Mouse (Mus musculus) gastrocnemius, postnatal 14 days (tissue): ENCODE results near the gene Olfr148. TPM values are rescaled to one million over a fixed set of nuclear protein-coding genes. Genes with fewer than 3 reads are reported as not detected.

Experiments
- DNase-seq: peaks from one replicate; pipeline ENCODE4 v3.0.0; 2021; ENCODE audit warnings: mixed read lengths
- intact Hi-C: fragments of 180-260 bp; cut with DNase I; formaldehyde crosslinking; loops from one replicate; pipeline ENCODE4 v1.15.1; 2025; ENCODE audit warnings: low total_unique reads
- long read RNA-seq, 2 experiments: library from polyadenylated mRNA; stranded (forward); transcript quantifications; one replicate each; pipeline ENCODE4 v2.0.0; 2021
- total RNA-seq, 2 experiments: library from RNA; stranded (reverse); gene quantifications; 2 replicates each; pipeline ENCODE4 v1.2.3; 2021

Olfr148 gene
- total RNA-seq, result not detected
- long read RNA-seq, experiment 1, result 0 reads
- long read RNA-seq, experiment 2, result 0 reads

- DNase-seq, result no peak
- intact Hi-C loops, result no loop called here
Measured at GRCm38 (mm10) chr9:39610355-39610754, at the start of gene Olfr148. TSS of gene Olfr148 (plus strand) at chr9:39610655.

GRCm38 (mm10) chr9:39575469-39575868 lies 35.0 kb upstream of the Olfr148 start, which contains the start of gene Olfr959:
TSS of gene Olfr959 (minus strand) at chr9:39575569.
- intact Hi-C loops, result no loop called here
- no peak for DNase-seq

GRCm38 (mm10) chr9:39577050-39577449 lies 33.4 kb upstream of the Olfr148 start:
- no peak for DNase-seq
- intact Hi-C loops, result no loop called here

GRCm38 (mm10) chr9:39602536-39603332 lies 7.7 kb upstream of the Olfr148 start:
- intact Hi-C loops, result no loop called here
- DNase-seq, result no peak

- peak; percentile 42 for DNase-seq
- intact Hi-C loops, result no loop called here
Measured at GRCm38 (mm10) chr9:39603333-39603845, 7.1 kb upstream of the Olfr148 start.

GRCm38 (mm10) chr9:39603999-39604453 lies 6.4 kb upstream of the Olfr148 start, which contains the start of gene AW551984:
TSS of gene AW551984 (minus strand) at chr9:39604403.
- intact Hi-C loops, result no loop called here
- DNase-seq, result peak; percentile 23

- intact Hi-C loops, result no loop called here
- no peak for DNase-seq
Measured at GRCm38 (mm10) chr9:39608497-39608896, 2.0 kb upstream of the Olfr148 start.

- DNase-seq, result peak; percentile 12
Measured at GRCm38 (mm10) chr9:39611953-39612352, 1.5 kb downstream of the Olfr148 start.

GRCm38 (mm10) chr9:39621073-39621472 lies 10.6 kb downstream of the Olfr148 start, which contains the start of gene Olfr960:
TSS of gene Olfr960 (plus strand) at chr9:39621373.
- intact Hi-C loops, result no loop called here
- no peak for DNase-seq

More at GRCm38 (mm10) chr9:39611953-39612352, 1.5 kb downstream of the Olfr148 start:
- intact Hi-C loops, result no loop called here

- no peak for DNase-seq
- intact Hi-C loops, result no loop called here
Measured at GRCm38 (mm10) chr9:39623783-39624182, 13.3 kb downstream of the Olfr148 start.

GRCm38 (mm10) chr9:39624711-39625110 lies 14.3 kb downstream of the Olfr148 start:
- intact Hi-C loops, result no loop called here
- DNase-seq, result no peak

GRCm38 (mm10) chr9:39629069-39629468 lies 18.6 kb downstream of the Olfr148 start:
- intact Hi-C loops, result no loop called here
- DNase-seq, result no peak

GRCm38 (mm10) chr9:39633913-39634594 lies 23.6 kb downstream of the Olfr148 start:
- intact Hi-C loops, result no loop called here
- DNase-seq, result no peak

- intact Hi-C loops, result no loop called here
- no peak for DNase-seq
Measured at GRCm38 (mm10) chr9:39644785-39645184, 34.3 kb downstream of the Olfr148 start, which contains the start of gene Olfr961. TSS of gene Olfr961 (plus strand) at chr9:39645085.

GRCm38 (mm10) chr9:39647382-39647781 lies 36.9 kb downstream of the Olfr148 start:
- no peak for DNase-seq
- intact Hi-C loops, result no loop called here

- intact Hi-C loops, result no loop called here
- DNase-seq, result no peak
Measured at GRCm38 (mm10) chr9:39654756-39655396, 44.4 kb downstream of the Olfr148 start.
